Mouse (Mus musculus): Measurements from ENCODE around the gene Prmt1. TPM values are rescaled to one million over a fixed set of nuclear protein-coding genes. Genes with fewer than 3 reads are reported as not detected.

Gene Prmt1
- polyA plus RNA-seq, 1 experiment from 2014 or later: 449 TPM

- ATAC-seq: no peak
- Histone ChIP-seq H3K4me1 (replicated peaks) (peaks cover 18% of the 10 kb centered on the region), H3K27ac (peak overlapping the region; percentile 99), H3K36me3 (no peaks in the 10 kb centered on the region), H3K27me3 (replicated peaks) (no peaks in the 10 kb centered on the region), H3K9me3 (no peaks in the 10 kb centered on the region), H3K4me2 (replicated peaks) (peak overlapping the region; percentile 79), H3K9ac (peak overlapping the region; percentile 33; the same call in 1 of the 2 replicates), H3K4me3 (replicated peaks) (peak overlapping the region; percentile 83)
- WGBS: 28% methylated on average over 8 of the region's 8 CpGs
Measured at GRCm38 (mm10) chr7:45019031-45019571, 32.7 kb upstream of the Prmt1 start.

DNA sequence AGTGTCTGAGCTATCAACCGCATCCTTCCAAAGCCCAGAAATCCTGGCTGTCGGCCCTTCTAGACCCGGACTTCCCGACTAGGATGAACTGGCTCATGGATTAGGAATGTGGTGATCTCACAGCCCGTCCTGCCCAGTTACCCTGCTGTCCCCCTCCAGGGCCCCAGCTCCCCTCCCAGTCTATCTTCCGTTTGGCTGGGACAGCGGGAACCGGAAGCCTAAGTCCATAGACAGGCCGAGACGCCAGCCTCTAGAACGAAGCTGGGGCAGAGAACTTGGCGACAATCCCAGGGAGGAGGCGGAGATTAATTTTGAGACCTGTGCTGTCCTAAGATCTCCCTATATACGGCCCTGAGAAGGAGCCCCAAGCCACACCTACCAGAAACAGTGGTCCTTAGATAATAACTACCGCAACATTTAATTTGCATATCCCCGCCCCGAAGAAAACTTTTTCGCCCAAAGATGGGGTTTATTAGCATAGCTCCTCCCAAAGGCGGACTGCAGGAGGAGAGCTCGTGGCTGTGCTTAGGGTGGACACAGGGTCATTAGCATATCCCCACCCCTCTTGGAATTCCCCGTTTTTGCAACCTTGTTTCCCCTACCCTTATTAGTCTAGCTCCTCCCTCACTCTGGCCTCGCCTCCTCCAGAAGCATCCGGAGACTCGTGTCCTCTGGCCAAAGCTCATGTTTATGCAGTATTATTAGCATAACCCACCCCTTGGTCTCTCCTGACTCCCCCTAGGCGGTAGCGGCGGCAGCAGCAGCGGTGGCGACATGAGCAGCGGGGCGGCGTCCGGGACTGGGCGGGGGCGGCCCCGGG lies 31.1 kb upstream of the Prmt1 start, which contains the start of gene Rras:
Gene Rras, plus strand, starts transcription at position 720 of the 820 bp plus-strand sequence.
- H3K9me3 ChIP-seq: no peaks in the 10 kb centered on the region
- H3K4me3 ChIP-seq (replicated peaks): peak within 1 kb of the TSS; percentile 83
- H3K27me3 ChIP-seq (replicated peaks): no peaks in the 10 kb centered on the region
- H3K4me1 ChIP-seq (replicated peaks): peaks cover 23% of the 10 kb centered on the region
- under 1% methylated on average over 36 of the region's 36 CpGs for WGBS
- peaks cover 8% of the 10 kb centered on the region for H3K36me3 ChIP-seq
- H3K9ac ChIP-seq: peak within 1 kb of the TSS; percentile 67
- peak within 1 kb of the TSS; percentile 79 for H3K4me2 ChIP-seq (replicated peaks)
- H3K27ac ChIP-seq: peak within 1 kb of the TSS; percentile 99
- ATAC-seq: peak; percentile 93

- peak overlapping the region; percentile 79 for H3K4me2 ChIP-seq (replicated peaks)
- WGBS: 3% methylated on average over 4 of the region's 4 CpGs
- H3K27ac ChIP-seq: peak overlapping the region; percentile 99
- H3K9me3 ChIP-seq: no peaks in the 10 kb centered on the region
- peak overlapping the region; percentile 83 for H3K4me3 ChIP-seq (replicated peaks)
- H3K4me1 ChIP-seq (replicated peaks): peaks cover 23% of the 10 kb centered on the region
- peak overlapping the region; percentile 56 for H3K9ac ChIP-seq
- no peak for ATAC-seq
- no peaks in the 10 kb centered on the region for H3K27me3 ChIP-seq (replicated peaks)
- H3K36me3 ChIP-seq: peaks cover 15% of the 10 kb centered on the region
Measured at GRCm38 (mm10) chr7:45016761-45017160, 30.4 kb upstream of the Prmt1 start.

GRCm38 (mm10) chr7:45015957-45016612 lies 29.7 kb upstream of the Prmt1 start, which contains the start of gene Scaf1:
Gene Scaf1 (minus strand): TSS chr7:45016363.
- peak; percentile 88 for ATAC-seq

GRCm38 (mm10) chr7:45015344-45015956 lies 29.1 kb upstream of the Prmt1 start:
- H3K9ac ChIP-seq: peak overlapping the region; percentile 95
- under 1% methylated on average over 20 of the region's 20 CpGs for WGBS
- no peaks in the 10 kb centered on the region for H3K27me3 ChIP-seq (replicated peaks)
- H3K4me2 ChIP-seq (replicated peaks): peak overlapping the region; percentile 68
- no peak for ATAC-seq
- peaks cover 23% of the 10 kb centered on the region for H3K4me1 ChIP-seq (replicated peaks)
- H3K4me3 ChIP-seq (replicated peaks): peak overlapping the region; percentile 83
- H3K27ac ChIP-seq: peak overlapping the region; percentile 91
- H3K9me3 ChIP-seq: no peaks in the 10 kb centered on the region
- H3K36me3 ChIP-seq: peaks cover 23% of the 10 kb centered on the region

More at GRCm38 (mm10) chr7:45015957-45016612, 29.7 kb upstream of the Prmt1 start, which contains the start of gene Scaf1:
- Histone ChIP-seq H3K4me3 (replicated peaks) (peak within 1 kb of the TSS; percentile 83), H3K9ac (peak within 1 kb of the TSS; percentile 95), H3K27ac (peak within 1 kb of the TSS; percentile 99), H3K36me3 (peaks cover 21% of the 10 kb centered on the region), H3K9me3 (no peaks in the 10 kb centered on the region), H3K4me1 (replicated peaks) (peaks cover 23% of the 10 kb centered on the region), H3K27me3 (replicated peaks) (no peaks in the 10 kb centered on the region), H3K4me2 (replicated peaks) (peak within 1 kb of the TSS; percentile 79)
- under 1% methylated on average over 66 of the region's 69 CpGs for WGBS

- Histone ChIP-seq H3K4me1 (replicated peaks) (peaks cover 20% of the 10 kb centered on the region), H3K4me2 (replicated peaks) (peak overlapping the region; percentile 68; the same call in 1 of the 2 replicates), H3K27me3 (replicated peaks) (no peaks in the 10 kb centered on the region), H3K9me3 (no peaks in the 10 kb centered on the region), H3K27ac (no peak overlapping the region), H3K4me3 (replicated peaks) (no peak overlapping the region), H3K9ac (no peak overlapping the region), H3K36me3 (peaks cover 34% of the 10 kb centered on the region)
- ATAC-seq: no peak
- 96% methylated on average over 3 of the region's 3 CpGs for WGBS
Measured at GRCm38 (mm10) chr7:45014096-45014451, 27.7 kb upstream of the Prmt1 start.

DNA sequence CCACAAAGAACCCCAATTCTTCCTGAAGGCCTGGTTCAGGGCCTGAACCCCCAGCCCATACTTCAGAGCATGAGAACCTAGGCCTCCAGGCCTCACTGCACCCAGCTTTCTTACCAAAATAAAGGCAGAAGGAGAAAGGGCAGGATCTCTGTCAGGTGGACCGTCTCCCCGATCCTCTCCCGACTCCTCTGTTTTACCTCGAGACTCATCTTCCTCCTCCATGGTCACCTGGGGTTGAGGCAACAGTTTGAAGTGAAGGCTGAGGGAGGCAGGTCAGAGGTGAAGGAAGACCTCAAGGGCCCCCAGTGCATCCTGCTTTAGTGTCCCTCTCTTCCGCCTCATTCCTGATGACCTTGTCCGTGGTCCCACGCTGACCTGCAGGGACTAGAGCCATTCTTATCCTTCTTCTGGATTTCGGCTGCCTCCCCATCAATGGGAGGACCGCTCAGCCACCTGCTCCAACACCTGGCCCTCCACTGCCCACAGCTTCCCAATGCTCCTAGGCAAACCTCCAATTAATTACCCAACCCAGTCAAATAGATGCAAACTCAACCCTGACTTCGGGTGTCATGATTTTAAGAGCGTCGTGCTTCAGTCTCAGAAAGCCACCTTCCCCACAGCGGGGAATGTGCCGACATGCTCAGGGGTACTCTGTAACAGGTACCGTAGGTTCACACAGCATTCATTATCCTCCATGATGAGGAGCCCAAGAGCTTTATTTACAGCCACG lies 27.2 kb upstream of the Prmt1 start:
- H3K4me1 ChIP-seq (replicated peaks): peaks cover 16% of the 10 kb centered on the region; the same call in 1 of the 2 replicates
- no peak overlapping the region for H3K9ac ChIP-seq
- H3K36me3 ChIP-seq: peaks cover 38% of the 10 kb centered on the region
- no peak for ATAC-seq
- no peaks in the 10 kb centered on the region for H3K9me3 ChIP-seq
- no peak overlapping the region for H3K4me3 ChIP-seq (replicated peaks)
- no peaks in the 10 kb centered on the region for H3K27me3 ChIP-seq (replicated peaks)
- WGBS: 93% methylated on average over 16 of the region's 16 CpGs
- no peak overlapping the region for H3K4me2 ChIP-seq (replicated peaks)
- H3K27ac ChIP-seq: no peak overlapping the region

DNA sequence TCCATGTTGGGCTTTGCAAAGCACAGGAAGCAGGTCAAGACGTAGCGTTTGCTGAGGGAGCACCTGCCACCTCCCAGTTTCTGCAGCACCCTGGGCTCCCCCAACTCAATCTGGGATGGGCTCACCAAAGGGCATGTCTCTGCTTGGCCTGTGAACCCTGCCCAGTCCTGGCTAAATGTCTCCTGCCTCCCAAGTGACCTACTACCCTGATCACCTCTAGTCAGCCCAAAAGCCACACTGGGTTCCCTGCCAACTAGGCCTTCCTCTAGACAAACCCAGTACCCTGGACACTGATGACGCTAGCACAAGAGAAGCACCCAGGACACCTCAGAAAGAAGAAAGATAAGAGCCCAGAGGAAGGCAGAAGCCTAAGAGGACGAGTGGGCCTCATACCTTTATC lies 26.5 kb upstream of the Prmt1 start:
- no peaks in the 10 kb centered on the region for H3K27me3 ChIP-seq (replicated peaks)
- no peaks in the 10 kb centered on the region for H3K9me3 ChIP-seq
- H3K9ac ChIP-seq: no peak overlapping the region
- H3K27ac ChIP-seq: no peak overlapping the region
- WGBS: 83% methylated on average over 4 of the region's 4 CpGs
- no peak for ATAC-seq
- H3K4me1 ChIP-seq (replicated peaks): peaks cover 10% of the 10 kb centered on the region; the same call in 1 of the 2 replicates
- H3K36me3 ChIP-seq: peaks cover 45% of the 10 kb centered on the region
- no peak overlapping the region for H3K4me3 ChIP-seq (replicated peaks)
- H3K4me2 ChIP-seq (replicated peaks): no peak overlapping the region

DNA sequence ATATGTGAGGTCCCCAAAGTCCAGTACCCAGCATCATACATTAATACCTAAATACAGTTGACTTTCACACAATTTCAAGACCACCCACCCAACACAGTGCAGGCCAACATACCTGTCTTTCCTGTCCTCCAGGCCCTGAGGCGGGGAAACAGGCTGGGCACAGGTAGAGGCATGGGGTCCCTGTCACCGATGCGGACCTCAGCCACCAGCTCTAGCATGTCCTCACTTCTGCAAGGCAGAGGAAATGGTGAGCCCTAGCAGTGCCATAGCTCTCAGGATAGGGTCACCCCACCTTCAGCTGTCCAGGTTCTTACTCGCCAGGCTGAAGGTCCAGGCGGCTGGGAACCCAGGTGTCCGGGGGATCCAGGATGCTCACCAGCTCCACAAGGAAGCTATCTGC lies 25.6 kb upstream of the Prmt1 start:
- Histone ChIP-seq H3K4me2 (replicated peaks) (no peak overlapping the region), H3K27me3 (replicated peaks) (no peaks in the 10 kb centered on the region), H3K9me3 (no peaks in the 10 kb centered on the region), H3K4me3 (replicated peaks) (no peak overlapping the region), H3K27ac (no peak overlapping the region), H3K36me3 (peaks cover 53% of the 10 kb centered on the region), H3K9ac (no peak overlapping the region), H3K4me1 (replicated peaks) (peaks cover 10% of the 10 kb centered on the region; the same call in 1 of the 2 replicates)
- no peak for ATAC-seq
- WGBS: 98% methylated on average over 6 of the region's 6 CpGs

DNA sequence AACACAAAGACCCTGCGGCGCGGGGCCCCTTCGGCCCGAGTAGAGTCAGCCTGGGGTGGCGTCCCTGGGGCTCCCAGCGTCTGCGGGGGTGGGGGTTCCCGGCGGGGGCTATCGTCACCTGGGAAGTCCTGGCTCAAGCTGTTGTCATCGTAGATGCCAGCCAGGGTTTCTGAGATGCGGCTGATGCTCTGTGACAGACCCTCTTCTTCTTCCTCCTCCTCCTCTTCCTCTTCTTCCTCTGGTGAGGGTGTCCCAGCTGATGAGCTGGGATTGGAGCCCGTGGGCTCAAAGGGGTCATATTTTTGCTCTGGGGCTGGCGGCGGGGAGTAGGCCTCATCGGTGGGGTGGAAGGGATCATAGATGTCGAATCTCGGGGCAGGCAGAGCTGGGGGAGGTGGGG lies 22.0 kb upstream of the Prmt1 start:
- Histone ChIP-seq H3K9ac (no peak overlapping the region), H3K27me3 (replicated peaks) (no peaks in the 10 kb centered on the region), H3K4me2 (replicated peaks) (no peak overlapping the region), H3K4me1 (replicated peaks) (no peaks in the 10 kb centered on the region), H3K36me3 (peaks cover 83% of the 10 kb centered on the region), H3K27ac (no peak overlapping the region), H3K4me3 (replicated peaks) (no peak overlapping the region), H3K9me3 (no peaks in the 10 kb centered on the region)
- no peak for ATAC-seq
- 95% methylated on average over 19 of the region's 19 CpGs for WGBS

DNA sequence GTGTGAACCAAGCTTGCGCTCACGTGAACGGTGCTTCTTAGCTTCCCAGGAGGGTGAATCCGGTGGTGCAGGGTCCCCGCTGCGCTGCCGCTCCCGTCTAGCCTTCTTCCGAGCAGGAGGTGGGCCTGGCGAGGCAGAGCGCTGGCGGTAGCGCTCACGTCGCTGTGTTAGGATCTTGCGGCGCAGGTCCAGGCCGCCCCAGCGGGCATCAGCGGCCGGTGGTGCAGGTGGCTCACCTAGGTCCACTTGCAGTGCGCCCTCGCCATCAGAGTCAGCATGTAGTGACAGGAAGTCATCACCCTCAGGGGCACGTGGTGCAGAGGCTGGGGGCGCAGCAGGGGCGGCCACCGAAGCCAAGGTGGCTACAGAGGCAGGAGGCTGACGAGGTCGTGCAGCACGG lies 21.5 kb upstream of the Prmt1 start:
- no peak overlapping the region for H3K4me3 ChIP-seq (replicated peaks)
- H3K9me3 ChIP-seq: no peaks in the 10 kb centered on the region
- no peak overlapping the region for H3K27ac ChIP-seq
- no peaks in the 10 kb centered on the region for H3K4me1 ChIP-seq (replicated peaks)
- 94% methylated on average over 30 of the region's 30 CpGs for WGBS
- peak; percentile 8; the same call in 1 of the 2 replicates for ATAC-seq
- H3K36me3 ChIP-seq: peaks cover 85% of the 10 kb centered on the region
- H3K4me2 ChIP-seq (replicated peaks): no peak overlapping the region
- no peak overlapping the region for H3K9ac ChIP-seq
- H3K27me3 ChIP-seq (replicated peaks): no peaks in the 10 kb centered on the region

Data from intestine, embryonic 15.5 days (tissue).